Mouse (Mus musculus) naive thymus-derived CD4-positive, alpha-beta T cell, adult 2 months (primary cell): ENCODE measurements around the gene Sfrp4.
"Not testable (repeated sequence)": the region's sequence is repeated elsewhere in the genome, so short reads cannot be mapped to it uniquely, and the experiment has no call there.

ENCODE experiments used
- DNase-seq: peaks from one replicate; pipeline ENCODE4 v3.0.0-alpha.2; 2011; ENCODE audit warnings: low read depth

The Sfrp4 gene

GRCm38 (mm10) chr13:19622573-19623227 lies at the start of gene Sfrp4:
Sfrp4 (plus strand) TSS chr13:19623104.
- DNase-seq, result no peak

- not testable (repeated sequence) for DNase-seq
Observed at GRCm38 (mm10) chr13:19574723-19575122, 48.2 kb upstream of the Sfrp4 start.

DNA sequence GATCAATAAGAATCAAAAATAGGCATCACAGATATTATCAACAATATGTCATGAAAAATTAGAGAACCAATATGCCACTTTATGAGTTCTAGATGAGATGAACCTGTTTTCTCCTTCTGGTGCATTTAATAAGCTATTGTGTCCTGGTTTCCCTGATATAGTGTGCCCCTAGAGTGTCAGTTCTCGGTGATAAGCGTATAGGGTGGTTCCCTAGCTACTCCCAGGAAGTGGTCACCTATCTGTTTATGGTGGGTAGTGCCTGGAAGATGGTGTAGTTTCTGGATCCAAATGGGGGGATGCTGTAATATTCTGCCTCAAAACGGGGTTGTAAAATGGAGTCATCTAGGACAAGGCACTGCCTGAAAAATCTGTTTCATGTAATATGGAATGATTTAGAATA lies 47.0 kb upstream of the Sfrp4 start:
- DNase-seq, result no peak

GRCm38 (mm10) chr13:19590996-19591759 lies 31.7 kb upstream of the Sfrp4 start:
- no peak for DNase-seq

- DNase-seq, result no peak
Observed at GRCm38 (mm10) chr13:19595141-19595540, 27.8 kb upstream of the Sfrp4 start.

- no peak for DNase-seq
Observed at GRCm38 (mm10) chr13:19599242-19599641, 23.7 kb upstream of the Sfrp4 start.

DNA sequence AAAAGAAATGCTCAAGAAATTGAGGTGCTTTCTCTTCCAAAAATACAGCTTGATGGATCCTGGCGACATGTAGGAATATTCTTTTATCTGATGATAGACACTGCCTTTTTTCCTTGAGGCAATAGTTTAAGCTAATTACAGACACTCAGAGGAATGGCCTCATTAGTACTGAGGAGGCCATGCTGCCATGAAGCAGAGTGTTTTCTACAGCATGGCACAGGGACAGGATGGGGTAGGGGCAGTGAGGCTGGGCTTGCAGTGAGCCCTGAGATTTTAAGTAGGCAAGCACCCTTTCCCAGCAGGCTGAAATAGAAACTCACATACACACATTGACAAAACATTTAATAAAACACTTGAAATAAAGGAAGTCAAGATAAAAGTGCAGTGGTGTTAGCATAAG lies 20.4 kb upstream of the Sfrp4 start:
- no peak for DNase-seq

GRCm38 (mm10) chr13:19603719-19604118 lies 19.2 kb upstream of the Sfrp4 start:
- no peak for DNase-seq

DNA sequence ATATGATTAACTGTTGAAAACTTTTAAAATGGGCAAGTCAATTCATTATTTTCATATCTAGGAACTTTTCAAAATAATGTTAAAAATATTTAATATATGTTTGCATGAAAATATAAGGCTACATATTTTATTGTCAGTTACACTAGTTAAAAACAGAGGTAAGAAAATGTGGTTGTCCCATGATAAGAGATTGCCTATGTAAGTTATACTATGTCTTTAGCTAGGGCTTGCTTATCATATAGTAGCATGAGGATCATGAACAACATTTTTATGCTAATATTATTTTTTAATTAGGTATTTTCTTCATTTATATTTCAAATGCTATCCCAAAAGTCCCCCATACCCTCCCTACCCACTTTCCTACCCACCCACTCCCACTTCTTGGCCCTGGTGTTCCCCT lies 18.0 kb upstream of the Sfrp4 start:
- no peak for DNase-seq

- DNase-seq, result no peak
Observed at GRCm38 (mm10) chr13:19608120-19608519, 14.8 kb upstream of the Sfrp4 start.

DNA sequence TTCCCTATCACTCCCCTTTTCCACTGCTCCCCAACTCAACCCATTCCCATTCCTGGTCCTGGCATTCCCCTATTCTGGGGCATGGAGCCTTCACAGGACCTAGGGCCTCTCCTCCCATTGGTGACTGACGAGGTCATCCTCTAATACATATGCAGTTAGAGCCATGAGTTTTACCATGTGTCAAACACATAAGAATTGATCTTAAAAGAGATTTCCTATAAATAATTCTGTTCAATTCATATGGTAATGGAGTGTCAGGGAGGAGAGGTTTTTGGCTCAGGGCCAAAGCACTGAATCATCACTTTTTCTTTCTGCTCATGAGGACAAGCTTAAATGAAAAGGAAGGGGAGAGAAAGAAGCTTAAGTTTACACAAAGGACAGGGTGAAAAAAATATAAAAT lies 10.6 kb upstream of the Sfrp4 start:
- DNase-seq, result no peak

GRCm38 (mm10) chr13:19612963-19613362 lies 9.9 kb upstream of the Sfrp4 start:
- DNase-seq, result no peak

DNA sequence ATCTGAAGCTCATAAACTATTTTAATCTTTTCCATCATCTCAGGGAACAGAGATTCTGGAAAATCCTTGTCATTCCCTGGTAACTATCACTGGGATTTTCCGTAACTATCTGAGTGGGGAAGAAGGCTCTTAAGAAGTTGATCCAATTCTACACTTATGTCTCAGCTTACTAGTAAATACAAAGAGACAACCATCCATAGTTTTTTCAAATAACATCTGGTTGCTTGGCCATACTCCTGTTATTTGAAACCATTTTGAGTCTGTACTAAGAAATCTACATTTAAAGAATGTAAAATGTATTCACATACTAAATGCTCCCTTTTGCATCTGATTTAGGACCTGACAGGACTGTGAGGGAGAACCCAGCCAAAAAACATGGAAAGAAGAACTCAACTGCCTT lies 9.5 kb upstream of the Sfrp4 start:
- no peak for DNase-seq

- DNase-seq, result no peak
Observed at GRCm38 (mm10) chr13:19614311-19614710, 8.6 kb upstream of the Sfrp4 start.

- no peak for DNase-seq
Observed at GRCm38 (mm10) chr13:19618081-19618480, 4.8 kb upstream of the Sfrp4 start.

- DNase-seq, result no peak
Observed at GRCm38 (mm10) chr13:19618841-19619215, 4.1 kb upstream of the Sfrp4 start.

DNA sequence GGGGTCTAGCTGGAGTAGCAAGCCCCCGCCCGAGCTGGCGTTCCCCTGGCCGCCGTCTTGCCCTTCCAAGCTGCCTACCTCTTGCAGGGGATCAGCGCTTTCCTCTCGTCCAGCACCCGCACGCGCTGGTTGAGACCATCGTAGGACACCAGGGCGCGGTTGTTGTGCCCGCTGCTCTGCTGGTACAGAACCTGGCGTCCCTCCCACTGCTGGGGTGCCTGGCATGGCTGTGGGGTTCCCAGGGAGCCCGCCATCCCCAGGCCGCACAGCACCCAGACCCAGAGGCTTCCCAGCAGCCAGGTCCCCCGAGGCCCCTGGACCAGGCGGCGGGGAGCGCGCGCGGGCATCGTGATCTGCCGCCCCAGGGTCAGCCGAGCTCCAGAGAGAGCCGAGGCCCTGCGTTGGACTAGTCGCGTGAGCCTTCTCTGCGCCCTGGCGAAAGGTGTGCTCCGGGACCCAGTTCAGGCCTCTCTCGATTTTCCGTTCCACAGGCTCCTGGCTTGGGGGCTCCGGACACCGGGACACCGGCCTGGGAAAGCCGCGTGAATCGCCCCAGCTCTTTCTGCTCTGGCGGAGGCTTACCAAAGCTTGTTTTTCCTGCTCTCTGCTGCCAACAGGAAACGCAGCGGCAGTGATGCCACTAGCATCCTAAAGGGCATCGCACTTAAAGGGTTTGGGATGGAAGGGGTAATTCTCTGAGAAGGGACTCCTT lies 3.5 kb upstream of the Sfrp4 start, which contains the start of gene Epdr1:
TSS of gene Epdr1 (minus strand) at position 712 of the 712 bp plus-strand sequence.
- no peak for DNase-seq

DNA sequence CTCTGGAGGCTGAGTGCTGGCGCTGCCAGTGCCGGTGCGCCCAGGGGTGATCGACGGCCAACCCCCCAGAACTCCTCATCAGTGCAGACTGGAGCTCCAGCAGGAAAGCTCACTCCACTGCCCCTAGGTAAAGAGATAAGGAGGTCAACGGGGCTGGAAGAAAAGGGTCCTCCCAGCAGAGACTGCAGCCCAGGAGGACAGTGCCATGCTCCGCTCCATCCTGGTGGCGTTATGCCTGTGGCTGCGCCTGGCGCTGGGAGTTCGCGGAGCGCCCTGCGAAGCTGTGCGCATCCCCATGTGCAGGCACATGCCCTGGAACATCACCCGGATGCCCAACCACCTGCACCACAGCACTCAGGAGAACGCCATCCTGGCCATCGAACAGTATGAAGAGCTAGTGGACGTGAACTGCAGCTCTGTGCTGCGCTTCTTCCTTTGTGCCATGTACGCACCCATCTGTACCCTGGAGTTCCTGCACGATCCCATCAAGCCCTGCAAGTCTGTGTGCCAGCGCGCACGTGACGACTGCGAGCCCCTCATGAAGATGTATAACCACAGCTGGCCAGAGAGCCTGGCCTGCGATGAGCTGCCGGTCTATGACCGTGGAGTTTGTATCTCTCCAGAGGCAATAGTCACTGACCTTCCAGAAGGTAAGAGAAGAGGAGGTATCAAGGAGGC lies 463 bp downstream of the Sfrp4 start:
- no peak for DNase-seq

DNA sequence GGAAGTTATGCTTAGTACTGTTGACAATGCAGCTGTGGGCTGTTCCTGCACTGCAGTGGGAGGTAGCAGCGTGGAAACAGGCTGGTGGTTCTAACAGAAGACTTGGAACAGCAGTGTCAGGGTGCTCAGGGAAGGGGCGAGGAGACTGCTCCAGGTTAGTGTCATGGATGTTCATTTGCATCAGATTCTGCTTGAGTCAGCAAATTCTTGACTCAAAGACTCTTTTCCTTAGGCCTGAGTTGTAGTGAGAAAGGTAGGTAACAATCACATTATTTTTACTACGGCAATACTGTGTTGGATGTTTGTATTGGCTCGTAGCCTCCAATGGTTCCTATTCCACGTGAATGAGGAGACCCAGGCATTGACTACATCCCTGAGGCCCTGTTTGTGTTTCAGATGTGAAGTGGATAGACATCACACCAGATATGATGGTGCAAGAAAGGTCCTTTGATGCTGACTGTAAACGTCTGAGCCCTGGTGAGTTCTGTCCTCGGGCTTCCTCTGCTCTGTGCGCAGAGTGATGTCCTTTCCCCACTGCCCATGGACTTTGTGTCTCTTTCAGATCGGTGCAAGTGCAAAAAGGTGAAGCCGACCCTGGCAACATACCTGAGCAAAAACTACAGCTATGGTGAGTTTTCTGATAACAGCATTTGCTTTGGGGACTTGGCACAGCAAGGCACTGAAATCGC lies 1.9 kb downstream of the Sfrp4 start:
- no peak for DNase-seq

- no peak for DNase-seq
Observed at GRCm38 (mm10) chr13:19626473-19626872, 3.6 kb downstream of the Sfrp4 start.

DNA sequence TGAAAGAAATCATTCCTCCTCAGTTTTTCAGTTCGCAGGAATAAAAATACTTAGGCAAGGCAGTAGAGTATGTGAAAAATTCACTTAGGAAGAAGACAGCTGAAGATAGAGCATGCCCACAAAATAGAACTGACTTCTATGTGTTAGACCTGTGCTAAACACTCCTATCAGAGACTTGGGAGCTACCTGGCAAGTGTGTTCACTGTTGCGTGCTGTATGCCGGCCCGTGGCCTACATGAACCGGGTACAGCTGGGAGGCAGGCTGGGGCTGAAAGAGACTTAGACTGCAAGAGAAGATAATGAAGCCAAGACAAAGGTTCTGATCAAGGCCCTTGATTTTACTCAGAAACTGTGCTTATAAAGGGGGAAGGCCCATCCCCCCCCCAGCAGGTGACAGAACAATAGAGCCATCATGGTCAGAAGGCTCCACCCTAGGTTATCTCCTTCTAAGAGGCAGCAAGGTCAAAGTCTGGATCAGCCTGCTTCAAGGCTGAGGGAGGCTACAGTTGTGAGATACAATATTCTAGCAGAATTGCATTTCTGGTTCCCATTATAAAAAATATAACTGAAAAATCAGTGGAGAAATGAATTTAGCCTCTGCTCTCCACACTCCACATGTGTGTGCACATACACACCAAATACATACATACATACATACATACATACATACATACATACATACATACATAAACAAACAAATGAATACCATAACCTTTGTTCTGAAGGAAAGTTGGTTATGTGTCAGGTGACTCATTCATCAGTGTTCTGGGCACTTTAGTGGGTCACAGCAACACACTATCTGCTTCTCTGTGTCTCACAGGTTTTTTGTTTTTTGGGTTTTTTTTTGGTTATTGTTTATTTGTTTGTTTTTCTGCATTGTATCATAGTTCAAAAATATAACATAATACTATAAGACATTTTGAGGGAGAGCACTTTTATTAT lies 8.1 kb downstream of the Sfrp4 start:
- DNase-seq, result no peak
